Mouse (Mus musculus) embryo, embryonic 9.5 days (tissue): ENCODE results near the gene Ccdc51.

ENCODE experiments used
- DNase-seq: peaks from one replicate; pipeline ENCODE4 v3.0.0-alpha.2; 2017; ENCODE audit errors: extremely low spot score

Gene Ccdc51

GRCm38 (mm10) chr9:109082124-109082800, at the start of gene Ccdc51, which contains the start of gene Tma7:
Gene Ccdc51 (plus strand): TSS chr9:109082493.
Gene Tma7 (minus strand): TSS chr9:109082587.
- peak; percentile 91 for DNase-seq

GRCm38 (mm10) chr9:109038086-109038895, 44.0 kb upstream of the Ccdc51 start, which contains the start of gene Shisa5:
Gene Shisa5 (plus strand): TSS chr9:109038565.
- peak; percentile 86 for DNase-seq

DNA sequence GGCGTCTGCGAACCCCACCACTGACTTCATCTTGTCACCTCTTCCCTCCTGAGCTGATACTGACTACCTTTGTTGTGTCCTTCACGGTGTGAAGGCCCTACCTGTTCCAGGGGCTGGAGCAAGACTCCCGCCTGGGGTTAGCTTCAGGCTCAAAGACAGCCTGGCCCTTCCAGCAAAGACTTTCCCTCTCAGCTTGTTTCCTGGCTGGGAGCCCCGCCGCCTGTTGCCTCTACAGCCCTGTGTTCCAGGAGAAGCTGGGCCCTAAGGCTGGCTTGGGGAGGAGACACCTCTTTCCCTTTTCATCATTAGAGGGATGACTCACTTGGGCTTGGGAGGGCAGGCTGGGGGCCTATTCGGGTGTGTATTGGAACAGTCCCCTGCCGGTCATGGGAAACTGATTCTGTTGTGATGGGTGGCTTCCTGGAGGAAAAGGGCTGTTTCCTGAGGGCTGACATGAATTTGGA, 43.4 kb upstream of the Ccdc51 start:
- DNase-seq, result no peak

DNA sequence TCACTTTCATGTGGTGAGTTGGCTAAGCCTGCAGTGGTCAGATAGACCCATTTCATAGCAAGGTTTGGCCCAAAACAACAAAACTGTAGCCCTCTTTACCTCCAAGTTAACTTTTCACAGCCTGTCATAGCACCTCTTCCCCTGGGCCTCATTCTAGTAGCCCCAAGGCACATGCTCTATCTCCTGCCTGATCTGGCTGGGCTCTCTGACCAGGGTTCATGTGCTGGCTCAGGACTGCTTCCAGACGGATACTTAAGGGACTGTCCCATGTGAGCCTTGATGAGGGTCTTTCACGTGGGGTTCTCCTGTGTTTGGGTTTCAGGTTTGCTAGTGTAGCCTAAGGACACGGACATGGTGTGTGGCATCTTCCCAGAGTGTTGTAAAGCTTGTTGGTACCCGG, 42.6 kb upstream of the Ccdc51 start:
- no peak for DNase-seq

GRCm38 (mm10) chr9:109040216-109040615, 42.1 kb upstream of the Ccdc51 start:
- DNase-seq, result no peak

DNA sequence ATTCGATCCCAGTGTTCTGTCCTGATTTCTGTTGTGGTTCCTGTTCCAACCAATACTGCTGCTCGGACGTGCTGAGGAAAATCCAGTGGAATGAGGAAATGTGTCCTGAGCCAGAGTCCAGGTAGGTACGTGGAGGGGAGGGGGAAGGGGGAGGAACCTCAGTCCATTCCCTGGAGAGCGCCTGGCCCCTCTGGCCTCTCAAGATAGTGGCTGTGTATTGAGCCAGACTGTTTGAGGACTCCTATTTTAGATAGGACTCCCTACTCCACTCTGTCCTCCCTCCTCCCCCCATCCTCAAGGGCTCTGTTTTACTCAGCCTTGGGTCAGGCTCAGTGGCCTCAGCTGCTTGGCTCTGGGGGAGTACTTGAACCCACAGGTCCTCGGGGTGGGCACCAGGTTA, 41.4 kb upstream of the Ccdc51 start:
- no peak for DNase-seq

GRCm38 (mm10) chr9:109041351-109041750, 40.9 kb upstream of the Ccdc51 start:
- DNase-seq, result no peak

GRCm38 (mm10) chr9:109046306-109046705, 36.0 kb upstream of the Ccdc51 start:
- peak; percentile 52 for DNase-seq

DNA sequence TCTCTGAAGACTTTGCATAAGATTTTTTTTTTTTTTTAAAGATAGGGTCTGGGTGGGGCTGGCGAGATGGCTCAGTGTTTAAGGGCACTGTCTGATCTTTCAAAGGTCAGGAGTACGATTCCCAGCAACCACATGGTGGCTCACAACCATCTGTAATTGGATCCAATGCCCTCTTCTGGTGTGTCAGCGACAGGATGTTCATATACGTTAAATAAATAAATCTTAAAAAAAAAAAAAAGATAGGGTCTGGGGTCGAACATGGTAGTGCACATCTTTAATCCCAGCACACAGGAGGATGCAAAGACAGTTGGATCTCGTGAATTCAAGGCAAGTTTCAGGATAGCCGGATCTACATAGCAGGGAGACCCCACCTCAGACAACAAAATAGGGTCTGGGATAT, 33.0 kb upstream of the Ccdc51 start:
- no peak for DNase-seq

- no peak for DNase-seq
Measured at GRCm38 (mm10) chr9:109049996-109050673, 32.2 kb upstream of the Ccdc51 start.

- DNase-seq, result no peak
Measured at GRCm38 (mm10) chr9:109050674-109050997, 31.7 kb upstream of the Ccdc51 start.

DNA sequence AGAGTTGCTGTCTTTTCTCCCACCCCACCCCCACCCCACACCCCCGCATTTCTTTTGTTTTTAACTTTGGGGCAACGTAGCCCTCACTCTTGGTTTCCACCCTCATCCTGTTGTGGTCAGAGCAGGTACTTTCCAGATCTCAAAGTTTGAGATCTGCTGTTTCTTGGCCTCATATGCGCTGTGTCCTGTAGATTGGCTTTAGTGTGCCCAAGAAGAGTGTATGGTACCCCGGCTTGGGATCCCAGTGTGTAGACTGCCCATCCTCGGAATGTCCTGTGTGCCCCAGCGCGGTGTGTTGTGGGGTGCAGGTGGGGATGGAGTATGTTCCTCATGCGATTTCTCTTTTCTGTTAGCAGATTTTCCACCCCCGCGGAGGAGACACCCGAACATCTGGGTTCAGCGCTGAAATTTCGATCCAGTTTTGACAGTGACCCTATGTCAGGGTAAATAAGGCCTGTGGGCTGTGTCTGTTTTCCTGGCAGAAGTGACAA, 31.2 kb upstream of the Ccdc51 start:
- no peak for DNase-seq

- no peak for DNase-seq
Measured at GRCm38 (mm10) chr9:109051651-109052489, 30.4 kb upstream of the Ccdc51 start.

DNA sequence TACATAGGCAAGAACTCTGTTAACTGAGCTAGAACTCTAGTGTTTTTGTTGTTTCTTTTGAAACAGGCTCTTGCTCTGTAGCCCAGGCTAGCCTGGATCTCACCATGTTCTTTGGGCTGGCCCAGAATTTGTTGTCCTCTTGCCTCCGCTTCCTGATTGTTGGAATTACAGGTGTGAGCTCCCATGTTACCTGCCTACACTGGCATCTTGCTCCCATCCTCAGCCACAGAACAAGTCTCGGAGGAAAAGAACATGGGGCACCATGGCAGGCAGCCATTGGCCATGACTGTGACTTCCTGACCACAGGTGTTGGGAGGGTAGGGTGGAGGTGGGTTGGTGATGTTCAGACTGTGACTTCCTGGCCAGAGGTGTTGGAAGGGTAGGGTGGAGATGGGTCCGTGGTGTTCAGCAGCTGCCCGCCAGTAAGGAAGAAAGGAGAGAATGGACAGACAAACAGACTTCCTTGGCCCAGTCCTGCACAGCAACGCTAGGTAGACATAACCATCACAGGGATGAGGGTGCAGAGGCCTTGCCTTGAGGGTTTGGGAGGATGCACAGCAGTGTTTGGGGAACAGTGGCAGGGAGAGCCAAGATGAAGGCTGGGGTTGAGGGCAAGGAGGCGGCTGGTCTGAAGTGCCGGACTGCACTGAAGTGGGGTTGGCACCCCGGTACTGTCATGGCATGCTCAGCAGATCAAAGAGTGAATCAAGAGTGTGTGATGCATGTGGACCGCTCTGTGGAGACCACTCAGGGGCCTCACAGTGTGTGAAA, 29.6 kb upstream of the Ccdc51 start:
- DNase-seq, result no peak

DNA sequence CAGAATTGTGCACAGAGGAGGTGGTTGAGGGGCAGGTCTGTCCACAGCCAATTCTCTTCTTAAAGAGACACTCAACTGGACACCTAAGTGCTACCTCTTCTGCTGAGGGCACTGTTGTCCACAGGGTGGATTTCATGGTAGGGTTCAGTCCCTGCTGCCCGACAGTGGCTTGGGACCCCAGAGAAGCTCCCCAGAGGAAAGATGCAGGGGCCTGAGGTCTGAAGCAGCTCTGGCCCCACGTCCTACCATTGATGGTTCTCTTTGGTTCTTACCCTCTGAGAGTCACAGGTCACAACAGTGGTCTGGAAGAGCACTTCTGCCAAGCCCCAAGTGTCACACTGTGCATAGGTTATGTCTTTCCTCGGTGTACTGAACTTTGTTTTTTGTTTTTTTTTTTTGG, 28.9 kb upstream of the Ccdc51 start:
- no peak for DNase-seq

DNA sequence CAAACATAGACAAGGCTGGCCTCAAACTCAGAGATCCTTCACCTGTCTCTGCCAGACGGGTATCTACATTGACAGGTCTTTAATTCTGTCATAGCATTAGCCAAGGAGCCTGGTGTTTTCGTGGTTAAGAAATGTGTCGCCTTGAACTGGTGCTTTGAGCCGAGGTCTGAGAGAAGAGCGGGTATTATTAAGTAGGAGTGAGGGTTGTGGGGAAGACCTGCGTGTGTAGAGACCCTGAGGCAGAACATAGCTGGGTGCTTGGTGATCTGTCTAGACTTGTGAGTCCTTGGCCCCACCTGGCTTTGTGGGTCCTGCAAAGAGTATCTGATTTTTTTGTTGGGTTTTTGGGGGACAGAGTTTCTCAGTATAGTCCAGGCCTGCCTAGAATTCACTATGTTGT, 28.4 kb upstream of the Ccdc51 start:
- DNase-seq, result no peak

DNA sequence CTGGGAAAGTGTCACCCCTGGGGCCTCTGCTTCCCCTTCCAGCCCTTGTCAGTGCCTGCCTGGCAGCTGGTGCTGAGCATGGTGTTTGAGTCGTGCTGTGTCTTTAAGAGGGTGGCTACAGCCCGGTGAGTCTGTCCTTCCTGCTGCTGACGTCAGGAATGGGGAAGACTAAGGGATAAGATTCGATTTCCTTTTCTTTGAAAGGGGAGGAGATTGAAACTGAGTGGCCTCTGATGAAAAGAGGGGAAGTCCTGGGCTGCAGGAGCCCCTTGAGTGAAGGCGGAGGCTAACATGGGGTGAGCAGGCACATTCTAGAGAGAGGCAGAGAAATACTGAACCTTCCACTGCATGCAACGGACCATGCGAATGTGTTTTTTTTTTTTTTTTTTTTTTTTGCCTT, 27.6 kb upstream of the Ccdc51 start:
- DNase-seq, result peak; percentile 49

GRCm38 (mm10) chr9:109055271-109056030, 26.8 kb upstream of the Ccdc51 start:
- DNase-seq, result no peak

GRCm38 (mm10) chr9:109056081-109056690, 26.1 kb upstream of the Ccdc51 start:
- DNase-seq, result no peak

- DNase-seq, result no peak
Measured at GRCm38 (mm10) chr9:109056916-109057315, 25.4 kb upstream of the Ccdc51 start.
